Mouse (Mus musculus) v-Abl transformed pro-B cells (cell line): ENCODE measurements around the gene C530008M17Rik.

Experiments used
- in situ Hi-C, 2 experiments: fragments of 400-800 bp; cut with MboI; formaldehyde crosslinking; loops; one replicate each; pipeline ENCODE4 v1.15.1; 2025; ENCODE audit not compliant: unreplicated experiment in 2 of 2

Gene C530008M17Rik

GRCm38 (mm10) chr5:76701127-76701853 is 45.0 kb downstream of the C530008M17Rik start:
- in situ Hi-C loops, result no loop called here

- in situ Hi-C loops, result no loop called here
Observed at GRCm38 (mm10) chr5:76702104-76702503, 45.8 kb downstream of the C530008M17Rik start.

GRCm38 (mm10) chr5:76702646-76703045 is 46.3 kb downstream of the C530008M17Rik start:
- in situ Hi-C loops, result no loop called here

GRCm38 (mm10) chr5:76705307-76706173 is 49.2 kb downstream of the C530008M17Rik start:
- in situ Hi-C loops, result no loop called here

GRCm38 (mm10) chr5:76707072-76707471 is 50.8 kb downstream of the C530008M17Rik start:
- in situ Hi-C loops, result no loop called here

- in situ Hi-C loops, result no loop called here
Observed at GRCm38 (mm10) chr5:76708004-76708403, 51.7 kb downstream of the C530008M17Rik start.

- in situ Hi-C loops, result no loop called here
Observed at GRCm38 (mm10) chr5:76713743-76714142, 57.4 kb downstream of the C530008M17Rik start.

- in situ Hi-C loops, result no loop called here
Observed at GRCm38 (mm10) chr5:76719954-76720353, 63.6 kb downstream of the C530008M17Rik start.

GRCm38 (mm10) chr5:76724878-76725277 is 68.6 kb downstream of the C530008M17Rik start:
- in situ Hi-C loops, result no loop called here

- in situ Hi-C loops, result no loop called here
Observed at GRCm38 (mm10) chr5:76726518-76727103, 70.3 kb downstream of the C530008M17Rik start.

- in situ Hi-C loops, result no loop called here
Observed at GRCm38 (mm10) chr5:76733055-76733641, 76.8 kb downstream of the C530008M17Rik start.

- in situ Hi-C loops, result no loop called here
Observed at GRCm38 (mm10) chr5:76741463-76741862, 85.2 kb downstream of the C530008M17Rik start.

- in situ Hi-C loops, result no loop called here
Observed at GRCm38 (mm10) chr5:76742076-76742475, 85.8 kb downstream of the C530008M17Rik start.

GRCm38 (mm10) chr5:76744737-76745209 is 88.5 kb downstream of the C530008M17Rik start:
- in situ Hi-C loops, result no loop called here

GRCm38 (mm10) chr5:76747851-76748250 is 91.5 kb downstream of the C530008M17Rik start:
- in situ Hi-C loops, result no loop called here

- in situ Hi-C loops, result no loop called here
Observed at GRCm38 (mm10) chr5:76752351-76752750, 96.0 kb downstream of the C530008M17Rik start.

- in situ Hi-C loops, result no loop called here
Observed at GRCm38 (mm10) chr5:76760349-76760748, 104.0 kb downstream of the C530008M17Rik start.

- in situ Hi-C loops, result no loop called here
Observed at GRCm38 (mm10) chr5:76762030-76762698, 105.9 kb downstream of the C530008M17Rik start.

- in situ Hi-C loops, result no loop called here
Observed at GRCm38 (mm10) chr5:76763148-76763701, 106.9 kb downstream of the C530008M17Rik start.

GRCm38 (mm10) chr5:76763731-76764130 is 107.4 kb downstream of the C530008M17Rik start:
- in situ Hi-C loops, result no loop called here
